Mouse (Mus musculus) neural tube, embryonic 13.5 days (tissue): ENCODE results near the gene Dhx16. TPM values are rescaled to one million over a fixed set of nuclear protein-coding genes. Genes with fewer than 3 reads are reported as not detected.
A peak's percentile ranks its signal among the peaks of the same experiment; 100 is the strongest.

Experiments
- ATAC-seq: fragments of 200-750 bp; cut with Nextera tagmentation; 2 replicates; pipeline ENCODE4 v1.8.0; 2017; ENCODE audit warnings: low read depth, mild to moderate bottlenecking, moderate TSS enrichment, moderate library complexity
- H3K27ac ChIP-seq: fragments of 300-500 bp; sonication (generic); replicated peaks from 2 replicates; pipeline ENCODE4 v1.5.1; 2015; ENCODE audit warnings: moderate library complexity, mild to moderate bottlenecking, inconsistent platforms
- H3K27me3 ChIP-seq: fragments of 300-500 bp; sonication (generic); 2 replicates; pipeline ENCODE4 v1.6.1; 2015; ENCODE audit warnings: mild to moderate bottlenecking, inconsistent platforms
- H3K36me3 ChIP-seq: fragments of 300-500 bp; sonication (generic); 2 replicates; pipeline ENCODE4 v1.6.1; 2015; ENCODE audit warnings: mild to moderate bottlenecking, inconsistent platforms
- H3K4me1 ChIP-seq: fragments of 300-500 bp; sonication (generic); replicated peaks from 2 replicates; pipeline ENCODE4 v1.6.1; 2015; ENCODE audit warnings: inconsistent platforms
- H3K4me2 ChIP-seq: fragments of 300-500 bp; sonication (generic); 2 replicates; pipeline ENCODE4 v1.6.1; 2015; ENCODE audit warnings: inconsistent platforms, mild to moderate bottlenecking, moderate library complexity
- H3K4me3 ChIP-seq: fragments of 300-500 bp; sonication (generic); 2 replicates; pipeline ENCODE4 v1.5.1; 2015; ENCODE audit warnings: mild to moderate bottlenecking, inconsistent platforms
- H3K9ac ChIP-seq: fragments of 300-500 bp; sonication (generic); 2 replicates; pipeline ENCODE4 v1.6.1; 2015; ENCODE audit warnings: moderate library complexity, mild to moderate bottlenecking, inconsistent platforms
- H3K9me3 ChIP-seq: fragments of 300-500 bp; sonication (generic); 2 replicates; pipeline ENCODE4 v1.6.1; 2016; ENCODE audit warnings: inconsistent platforms
- WGBS: fragments of 180-500 bp; shearing (Covaris S2); methylation state at CpG from one replicate; pipeline ENCODE4 v1.1.7; 2015; 5-methylcytosine and 5-hydroxymethylcytosine counted together
- polyA plus RNA-seq: library from polyadenylated mRNA; unstranded; fragments of >200 nt; fragmentation: Nextera tagmentation; extraction: Ambion mirVana; gene quantifications from 2 replicates; pipeline ENCODE4 v1.2.1, GENCODE M21; 2015

The Dhx16 gene
- polyA plus RNA-seq, 1 experiment from 2014 or later: 31.0 TPM

- Histone ChIP-seq H3K4me3 (peak overlapping the region; percentile 61), H3K4me2 (peak overlapping the region; percentile 76), H3K9ac (peak overlapping the region; percentile 90; the same call in 1 of the 2 replicates), H3K4me1 (peaks cover 37% of the 10 kb centered on the region), H3K27me3 (no peaks in the 10 kb centered on the region), H3K27ac (no peak overlapping the region), H3K9me3 (no peaks in the 10 kb centered on the region), H3K36me3 (peaks cover 64% of the 10 kb centered on the region)
- WGBS: 74% methylated on average over 2 of the region's 2 CpGs
- ATAC-seq: no peak
Observed at GRCm38 (mm10) chr17:35907609-35908008, 28.0 kb downstream of the Dhx16 start.

DNA sequence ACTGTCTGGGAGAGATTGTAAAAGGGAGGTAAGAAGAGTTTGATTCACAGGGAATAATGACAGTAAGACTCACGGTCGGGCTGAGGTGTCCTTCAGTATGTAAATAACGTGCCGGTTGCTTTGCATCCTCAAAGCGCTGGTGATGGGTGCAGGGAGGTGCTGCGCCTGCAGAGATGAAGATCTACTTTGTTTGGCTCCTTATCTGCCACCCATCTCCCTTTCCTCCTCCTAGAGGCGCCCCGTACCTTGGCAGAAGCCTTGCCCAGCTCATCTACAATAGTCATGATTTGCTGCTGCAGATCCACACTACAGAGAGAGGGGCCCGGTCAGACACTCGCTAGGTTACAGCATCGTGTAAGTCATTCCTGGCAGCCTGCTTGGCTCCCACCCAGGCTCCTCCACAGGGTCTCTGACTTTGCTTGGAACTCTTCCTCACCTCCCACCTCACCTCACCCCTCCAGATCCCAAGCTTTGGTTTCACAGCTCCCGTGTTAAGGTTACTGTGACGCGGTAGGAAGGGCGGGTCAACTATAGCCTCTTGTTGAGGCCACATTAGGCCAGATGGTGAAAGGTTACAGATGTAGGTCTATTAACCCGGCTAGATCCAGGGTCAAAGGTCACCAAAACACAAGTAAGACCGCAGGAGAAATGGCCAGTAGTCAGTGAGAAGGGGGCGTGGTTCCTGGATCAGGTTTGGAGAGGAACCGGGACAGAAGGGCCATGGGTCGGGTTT lies 29.7 kb downstream of the Dhx16 start:
- ATAC-seq: peak; percentile 55
- Histone ChIP-seq H3K9ac (peak overlapping the region; percentile 90), H3K27me3 (no peaks in the 10 kb centered on the region), H3K4me2 (peak overlapping the region; percentile 76), H3K9me3 (no peaks in the 10 kb centered on the region), H3K4me1 (peaks cover 37% of the 10 kb centered on the region), H3K36me3 (peaks cover 62% of the 10 kb centered on the region), H3K4me3 (peak overlapping the region; percentile 61), H3K27ac (peak overlapping the region; percentile 90)
- WGBS: 20% methylated on average over 20 of the region's 20 CpGs

GRCm38 (mm10) chr17:35909919-35910369 lies 30.3 kb downstream of the Dhx16 start, which contains the start of gene Atat1:
TSS of gene Atat1 (minus strand) at chr17:35910075.
- peak; percentile 91 for ATAC-seq

GRCm38 (mm10) chr17:35914975-35915374 lies 35.4 kb downstream of the Dhx16 start:
- Histone ChIP-seq H3K9ac (no peak overlapping the region; the same call in 1 of the 2 replicates), H3K27ac (0 out of 2 replicates have a peak overlapping the region, but pooled peaks have one; percentile 99), H3K36me3 (peaks cover 22% of the 10 kb centered on the region), H3K4me1 (peaks cover 22% of the 10 kb centered on the region), H3K4me2 (peak overlapping the region; percentile 73), H3K4me3 (peak overlapping the region; percentile 75), H3K27me3 (no peaks in the 10 kb centered on the region), H3K9me3 (no peaks in the 10 kb centered on the region)
- 84% methylated on average over 6 of the region's 6 CpGs for WGBS
- no peak for ATAC-seq

More at GRCm38 (mm10) chr17:35909919-35910369, 30.3 kb downstream of the Dhx16 start, which contains the start of gene Atat1:
- H3K9me3 ChIP-seq: no peaks in the 10 kb centered on the region
- H3K27ac ChIP-seq: peak within 1 kb of the TSS; percentile 90
- peak within 1 kb of the TSS; percentile 76 for H3K4me2 ChIP-seq
- H3K36me3 ChIP-seq: peaks cover 57% of the 10 kb centered on the region
- no peaks in the 10 kb centered on the region for H3K27me3 ChIP-seq
- WGBS: 3% methylated on average over 25 of the region's 25 CpGs
- H3K4me3 ChIP-seq: peak within 1 kb of the TSS; percentile 61
- H3K9ac ChIP-seq: peak within 1 kb of the TSS; percentile 90
- H3K4me1 ChIP-seq: peaks cover 39% of the 10 kb centered on the region

DNA sequence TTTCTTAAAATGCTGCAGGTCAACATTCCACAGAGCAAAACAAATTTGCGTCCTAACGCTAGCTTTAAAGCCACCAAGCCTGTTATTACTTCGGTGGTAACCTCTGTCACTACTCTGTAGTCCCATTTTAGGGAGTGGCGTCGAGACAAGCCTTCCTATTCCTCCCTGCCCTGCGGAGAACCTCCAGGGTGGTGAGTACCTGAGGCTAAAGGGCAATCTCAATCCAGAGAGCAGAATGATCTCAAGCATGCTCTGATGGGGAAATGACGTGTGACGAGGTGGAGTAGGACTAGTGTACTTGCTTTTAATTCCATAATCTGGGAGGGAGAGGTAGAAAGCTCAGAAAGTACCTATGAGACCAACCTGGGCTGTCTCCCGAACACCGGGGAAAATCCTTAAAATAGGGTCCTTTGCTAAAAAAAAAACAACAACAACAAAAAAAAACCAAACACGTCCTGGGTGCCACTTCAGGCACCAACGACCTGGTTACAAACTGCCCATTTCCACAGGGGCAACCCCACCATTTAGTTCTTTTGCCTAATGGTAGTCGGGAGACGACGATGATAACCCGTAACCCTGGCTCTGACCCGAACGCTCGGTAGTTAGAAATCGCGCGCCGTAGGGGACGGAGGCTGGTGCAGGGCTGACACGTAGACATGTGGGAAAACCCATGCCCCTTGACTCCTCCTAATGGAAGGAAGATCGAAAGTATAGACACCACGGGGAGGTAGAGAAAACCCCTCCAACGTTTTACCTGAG lies 36.1 kb downstream of the Dhx16 start:
- Histone ChIP-seq H3K4me2 (peak overlapping the region; percentile 73), H3K27me3 (no peaks in the 10 kb centered on the region), H3K36me3 (peaks cover 22% of the 10 kb centered on the region), H3K4me1 (peaks cover 26% of the 10 kb centered on the region), H3K4me3 (peak overlapping the region; percentile 75), H3K9me3 (no peaks in the 10 kb centered on the region), H3K9ac (peak overlapping the region; percentile 72), H3K27ac (peak overlapping the region; percentile 99)
- ATAC-seq: no peak
- WGBS: 3% methylated on average over 28 of the region's 28 CpGs

DNA sequence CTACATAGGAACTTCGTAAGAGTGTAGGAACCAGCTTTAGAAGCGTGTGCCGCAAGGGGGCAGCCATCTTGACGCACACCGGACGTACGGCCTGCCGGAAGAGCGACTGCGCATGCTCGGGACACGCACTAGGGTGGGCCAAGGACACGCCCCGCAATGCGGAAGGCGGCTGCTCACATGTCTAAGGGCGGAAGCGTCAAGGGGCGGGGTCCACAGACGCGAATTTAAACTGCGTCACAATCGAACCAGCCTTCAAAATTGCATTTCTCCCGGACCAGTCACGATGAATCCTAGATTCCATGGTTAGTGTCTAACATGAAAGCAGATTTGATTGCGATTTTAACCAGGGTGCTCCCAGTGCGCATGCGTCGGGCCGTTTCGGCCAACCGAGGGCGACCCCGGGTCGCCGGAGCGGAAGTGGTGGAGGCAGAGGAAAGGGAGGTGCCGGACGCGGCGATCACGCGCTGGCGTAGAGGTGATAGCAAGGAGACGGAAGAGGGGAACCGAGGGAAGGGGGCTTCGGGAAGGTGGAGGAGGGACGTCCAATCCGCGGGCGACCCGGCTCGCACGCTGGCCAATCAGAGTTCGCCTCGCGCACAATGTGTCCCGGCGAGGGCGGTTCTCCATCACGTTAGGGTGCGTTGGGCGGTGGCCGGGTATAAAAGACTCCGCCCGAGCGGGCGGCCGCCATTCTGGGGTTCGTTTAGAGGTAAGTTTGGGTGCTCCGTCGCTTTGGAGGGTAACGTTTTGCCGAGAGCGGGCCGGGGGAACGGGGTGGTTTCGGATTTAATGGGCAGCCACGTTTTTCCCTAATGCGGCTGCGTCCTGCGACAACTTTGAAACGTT lies 36.9 kb downstream of the Dhx16 start, which contains the start of the genes Mrps18b and Ppp1r10:
Gene Mrps18b, minus strand, starts transcription at position 93 of the 846 bp plus-strand sequence.
Gene Ppp1r10, plus strand, starts transcription at position 138 of the 846 bp plus-strand sequence.
- Histone ChIP-seq H3K36me3 (peaks cover 22% of the 10 kb centered on the region), H3K9me3 (no peaks in the 10 kb centered on the region), H3K9ac (peak within 1 kb of the TSS; percentile 100), H3K4me1 (peaks cover 34% of the 10 kb centered on the region), H3K4me2 (peak within 1 kb of the TSS; percentile 78), H3K27ac (peak within 1 kb of the TSS; percentile 99), H3K27me3 (no peaks in the 10 kb centered on the region), H3K4me3 (peak within 1 kb of the TSS; percentile 75)
- WGBS: under 1% methylated on average over 81 of the region's 83 CpGs
- peak; percentile 94 for ATAC-seq

GRCm38 (mm10) chr17:35917143-35917462 lies 37.5 kb downstream of the Dhx16 start:
- peak overlapping the region; percentile 78 for H3K4me2 ChIP-seq
- no peak for ATAC-seq
- H3K27ac ChIP-seq: peak overlapping the region; percentile 99
- H3K27me3 ChIP-seq: no peaks in the 10 kb centered on the region
- peaks cover 18% of the 10 kb centered on the region for H3K36me3 ChIP-seq
- under 1% methylated on average over 8 of the region's 8 CpGs for WGBS
- H3K9me3 ChIP-seq: no peaks in the 10 kb centered on the region
- peak overlapping the region; percentile 75 for H3K4me3 ChIP-seq
- peaks cover 40% of the 10 kb centered on the region for H3K4me1 ChIP-seq
- peak overlapping the region; percentile 100 for H3K9ac ChIP-seq

DNA sequence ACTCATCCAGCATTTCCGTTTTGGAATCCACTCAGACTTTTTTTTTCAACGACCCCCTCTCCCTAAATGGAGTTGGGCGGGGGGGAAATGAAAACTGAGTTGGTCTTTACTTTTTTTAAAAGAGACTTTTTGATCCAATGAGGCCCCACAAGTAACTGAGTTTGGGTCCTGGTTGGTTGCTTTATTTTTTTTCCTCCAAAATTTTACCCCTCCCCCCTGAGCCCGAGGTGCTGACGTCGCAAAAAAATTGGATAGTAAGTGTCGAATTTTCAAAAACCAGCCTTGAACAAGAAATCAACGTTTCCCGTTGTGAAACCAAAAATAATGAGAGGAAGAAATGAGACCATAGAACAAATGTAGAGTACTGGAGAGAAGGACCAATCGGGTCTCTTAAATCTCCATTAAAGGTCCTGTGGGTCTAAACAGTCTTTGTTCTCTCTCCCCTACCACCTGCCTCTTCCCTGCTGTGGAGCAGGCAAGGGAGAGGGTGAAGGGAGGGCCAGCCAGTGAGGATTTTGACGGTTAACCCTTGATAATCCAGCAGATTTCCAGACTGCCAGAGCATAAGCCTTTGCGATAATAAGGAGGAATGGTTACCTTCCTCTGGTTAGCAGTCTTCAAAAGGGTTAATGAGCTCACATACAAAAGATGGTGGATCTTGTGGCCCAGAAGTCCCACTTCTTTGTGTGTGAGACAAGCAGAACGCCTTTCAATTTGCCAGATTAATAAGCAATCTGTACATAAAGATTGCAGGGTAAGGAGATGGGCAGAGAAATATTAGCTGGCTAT lies 38.0 kb downstream of the Dhx16 start:
- ATAC-seq: peak; percentile 9
- H3K27me3 ChIP-seq: no peaks in the 10 kb centered on the region
- peak overlapping the region; percentile 78 for H3K4me2 ChIP-seq
- H3K36me3 ChIP-seq: peaks cover 15% of the 10 kb centered on the region; the same call in 1 of the 2 replicates
- peak overlapping the region; percentile 75 for H3K4me3 ChIP-seq
- H3K9ac ChIP-seq: peak overlapping the region; percentile 100
- peaks cover 46% of the 10 kb centered on the region for H3K4me1 ChIP-seq
- peak overlapping the region; percentile 99 for H3K27ac ChIP-seq
- no peaks in the 10 kb centered on the region for H3K9me3 ChIP-seq
- WGBS: 0% methylated on average over 13 of the region's 13 CpGs

DNA sequence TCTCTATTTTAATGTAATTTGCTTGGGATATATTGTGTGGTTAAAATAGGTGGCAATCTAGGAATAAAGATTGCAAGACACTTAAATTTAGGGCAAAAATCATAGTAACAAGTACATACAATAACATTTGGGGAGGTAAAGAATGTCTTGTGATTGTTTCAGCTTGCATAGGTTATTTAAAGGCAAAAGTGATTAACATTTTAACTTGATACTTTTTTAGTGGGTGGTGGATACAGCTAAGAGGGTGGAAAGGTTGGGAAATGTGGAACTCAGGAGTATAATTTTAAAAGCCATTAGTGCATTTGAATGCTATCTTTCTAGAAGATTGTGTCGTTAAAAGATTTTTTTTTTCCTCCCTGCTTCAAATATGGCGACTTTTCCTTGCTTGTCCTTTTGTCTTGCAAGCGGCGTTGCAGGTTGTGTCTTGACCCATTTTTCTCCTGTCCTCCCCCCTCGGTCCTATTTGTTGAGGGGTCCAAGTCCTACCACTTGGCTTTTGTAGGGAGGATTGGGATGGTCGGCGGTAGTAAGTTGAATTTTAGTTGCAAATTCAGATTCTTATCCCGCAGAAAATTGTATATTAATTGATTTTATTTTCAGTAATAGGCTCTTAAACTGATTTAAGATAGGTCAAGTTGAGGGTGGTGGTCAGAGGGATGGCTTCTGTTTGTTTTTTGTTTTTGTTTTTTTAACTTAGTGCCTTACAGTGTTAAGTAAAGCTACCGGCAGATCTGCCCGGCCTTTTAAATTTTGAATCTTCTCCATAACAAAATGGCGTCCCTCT lies 38.8 kb downstream of the Dhx16 start:
- Histone ChIP-seq H3K27ac (peak overlapping the region; percentile 99), H3K4me2 (peak overlapping the region; percentile 78), H3K9ac (peak overlapping the region; percentile 100), H3K9me3 (no peaks in the 10 kb centered on the region), H3K4me1 (peaks cover 48% of the 10 kb centered on the region), H3K4me3 (peak overlapping the region; percentile 75), H3K27me3 (no peaks in the 10 kb centered on the region), H3K36me3 (peaks cover 13% of the 10 kb centered on the region)
- ATAC-seq: no peak
- 0% methylated on average over 11 of the region's 11 CpGs for WGBS

- Histone ChIP-seq H3K27ac (peak overlapping the region; percentile 99), H3K4me2 (peak overlapping the region; percentile 78), H3K9me3 (no peaks in the 10 kb centered on the region), H3K4me3 (peak overlapping the region; percentile 75), H3K9ac (peak overlapping the region; percentile 100), H3K27me3 (no peaks in the 10 kb centered on the region), H3K36me3 (peaks cover 15% of the 10 kb centered on the region), H3K4me1 (peaks cover 48% of the 10 kb centered on the region)
- WGBS: 7% methylated on average over 7 of the region's 7 CpGs
- ATAC-seq: peak; percentile 36
Observed at GRCm38 (mm10) chr17:35919060-35919715, 39.6 kb downstream of the Dhx16 start.
